8 mouse cellular contexts compared by ENCODE assay signal in genomic region chr8:90869071-90869919, GRCm38 (mm10). TPM values are rescaled to one million over a fixed set of nuclear protein-coding genes. Genes with fewer than 3 reads are reported as not detected.
DNase-seq lines count a peak whose midpoint lies in the region; ATAC-seq and TF ChIP-seq lines count a peak whose summit lies in the region.

No protein-coding gene starts in this region.

- TF ChIP-seq POLR2A in spleen, adult 2 months (IDR thresholded peaks at IDR 0.05; ENCODE audit: low read depth, low read length), result no peak

- TF ChIP-seq CTCF in spleen, adult 2 months (IDR thresholded peaks at IDR 0.05; ENCODE audit: extremely low read depth, insufficient read depth, insufficient read length, insufficient replicate concordance), result no peak

- no peak overlapping the region for H3K4me3 ChIP-seq in spleen, adult 2 months (ENCODE audit: extremely low read depth, insufficient read depth, insufficient read length)
- H3K4me3 ChIP-seq in forebrain, embryonic 11.5 days (ENCODE audit: low read depth, low read length), result no peak overlapping the region
- H3K4me3 ChIP-seq in heart, embryonic 16.5 days (ENCODE audit: low read length), result no peak overlapping the region
- H3K4me3 ChIP-seq in liver, embryonic 12.5 days, result no peak overlapping the region

- peak in 1 of 2 experiments; percentile 9 for DNase-seq in spleen, adult 2 months (ENCODE audit: low read depth in 1 of 2, low spot score in 2 of 2)
- DNase-seq in spleen, adult 12 weeks (ENCODE audit: low spot score), result no peak
- DNase-seq in forebrain, embryonic 11.5 days (ENCODE audit: low spot score), result no peak
- DNase-seq in kidney, postnatal 25 days, result peak; percentile 79 to 94
- DNase-seq in urinary bladder, adult 2 months (ENCODE audit: low spot score), result peak; percentile 58

- H3K4me1 ChIP-seq in spleen, adult 2 months (ENCODE audit: control insufficient read depth, insufficient read depth, insufficient read length), result peaks cover 2% of the 10 kb centered on the region; the same call in 1 of the 2 replicates
- H3K4me1 ChIP-seq in forebrain, embryonic 11.5 days (replicated peaks; ENCODE audit: control insufficient read depth, insufficient read depth, low read length), result peaks cover 23% of the 10 kb centered on the region
- H3K4me1 ChIP-seq in heart, embryonic 16.5 days (ENCODE audit: control insufficient read depth, insufficient read depth, low read length), result peaks cover 31% of the 10 kb centered on the region
- peaks cover 14% of the 10 kb centered on the region for H3K4me1 ChIP-seq in liver, embryonic 12.5 days

- peak; percentile 25; the same call in 1 of the 2 replicates for ATAC-seq in forebrain, embryonic 11.5 days (replicated peaks; ENCODE audit: low FRiP score)
- peak; percentile 86 for ATAC-seq in heart, embryonic 16.5 days (replicated peaks; ENCODE audit: extremely low read depth, insufficient read depth, low FRiP score)
- ATAC-seq in liver, embryonic 12.5 days, result peak; percentile 44; the same call in 1 of the 2 replicates
- ATAC-seq in monocyte, adult 5-6 weeks (replicated peaks; ENCODE audit: insufficient number of reproducible peaks, low FRiP score, low TSS enrichment, poor library complexity, severe bottlenecking), result peak; percentile 29; the same call in 1 of the 2 replicates

- H3K27ac ChIP-seq in spleen, adult 2 months (ENCODE audit: insufficient read depth, low read length), result peak overlapping the region; percentile 69
- peak overlapping the region; percentile 60; the same call in 1 of the 2 replicates for H3K27ac ChIP-seq in forebrain, embryonic 11.5 days (ENCODE audit: low read depth, low read length)
- H3K27ac ChIP-seq in heart, embryonic 16.5 days (ENCODE audit: low read length), result peak overlapping the region; percentile 81
- H3K27ac ChIP-seq in liver, embryonic 12.5 days, result no peak overlapping the region

- H3K36me3 ChIP-seq in spleen, adult 2 months (ENCODE audit: control insufficient read depth, insufficient read depth, low read length), result no peaks in the 10 kb centered on the region
- H3K36me3 ChIP-seq in forebrain, embryonic 11.5 days (ENCODE audit: control insufficient read depth, insufficient read depth, low read length), result no peaks in the 10 kb centered on the region
- no peaks in the 10 kb centered on the region for H3K36me3 ChIP-seq in heart, embryonic 16.5 days (ENCODE audit: control insufficient read depth, insufficient read depth)
- no peaks in the 10 kb centered on the region for H3K36me3 ChIP-seq in liver, embryonic 12.5 days

- H3K4me2 ChIP-seq in forebrain, embryonic 11.5 days (ENCODE audit: low read depth, low read length, severe bottlenecking), result peak overlapping the region; percentile 29; the same call in 1 of the 2 replicates
- peak overlapping the region; percentile 39 for H3K4me2 ChIP-seq in heart, embryonic 16.5 days (ENCODE audit: low read depth, low read length)
- peak overlapping the region; percentile 26; the same call in 1 of the 2 replicates for H3K4me2 ChIP-seq in liver, embryonic 12.5 days

- H3K9me3 ChIP-seq in forebrain, embryonic 11.5 days (ENCODE audit: control insufficient read depth, low read length), result no peaks in the 10 kb centered on the region
- H3K9me3 ChIP-seq in heart, embryonic 16.5 days (replicated peaks; ENCODE audit: control insufficient read depth, low read length), result no peaks in the 10 kb centered on the region
- H3K9me3 ChIP-seq in liver, embryonic 12.5 days (replicated peaks), result no peaks in the 10 kb centered on the region

- no peak overlapping the region for H3K9ac ChIP-seq in forebrain, embryonic 11.5 days (ENCODE audit: low read length)
- peak overlapping the region; percentile 13; the same call in 1 of the 2 replicates for H3K9ac ChIP-seq in heart, embryonic 16.5 days (ENCODE audit: low read length)
- H3K9ac ChIP-seq in liver, embryonic 12.5 days, result no peak overlapping the region

- WGBS in spleen, adult 2 months, result 23% methylated on average over 18 of the region's 18 CpGs
- 49% methylated on average over 18 of the region's 18 CpGs for WGBS in forebrain, embryonic 11.5 days
- WGBS in heart, embryonic 16.5 days, result 42% methylated on average over 18 of the region's 18 CpGs
- 17% methylated on average over 18 of the region's 18 CpGs for WGBS in liver, embryonic 12.5 days (ENCODE audit: insufficient replicate concordance)

- H3K27me3 ChIP-seq in spleen, adult 2 months (ENCODE audit: control insufficient read depth, insufficient read depth, low read length), result no peaks in the 10 kb centered on the region
- no peaks in the 10 kb centered on the region for H3K27me3 ChIP-seq in forebrain, embryonic 11.5 days (ENCODE audit: control insufficient read depth, insufficient read depth, low read length)
- H3K27me3 ChIP-seq in heart, embryonic 16.5 days (ENCODE audit: control insufficient read depth, insufficient read depth, low read length), result no peaks in the 10 kb centered on the region
- peaks cover 31% of the 10 kb centered on the region for H3K27me3 ChIP-seq in liver, embryonic 12.5 days (replicated peaks)

RNA-seq across cellular contexts. Expression of gene Chd9, which starts 41.1 kb away (rescaled TPM):
- polyA plus RNA-seq in spleen, adult 2 months (2012; rRNA removed), result 68.2 and 99.5 TPM in 2 replicates
- polyA plus RNA-seq in forebrain, embryonic 11.5 days (2014; fragmentation: Nextera tagmentation; extraction: Ambion mirVana), result 47.7 and 52.0 TPM in 2 replicates
- 56.4 and 60.6 TPM in 2 replicates for polyA plus RNA-seq in heart, embryonic 16.5 days (2015; fragmentation: Nextera tagmentation; extraction: Ambion mirVana)
- 15.2 and 15.7 TPM in 2 replicates for polyA plus RNA-seq in liver, embryonic 12.5 days (2016; fragmentation: Nextera tagmentation; extraction: Ambion mirVana)
- 73.0 to 131 TPM (median 84.8 TPM) in 3 replicates for total RNA-seq in monocyte, adult 5-6 weeks (2017)
- 125 and 145 TPM in 2 replicates for polyA plus RNA-seq in urinary bladder, adult 2 months (2012; rRNA removed)

RNA-seq across cellular contexts. Expression of gene Gm19935, which starts 52.1 kb away (rescaled TPM):
- not detected in 2 replicates for polyA plus RNA-seq in spleen, adult 2 months (2012; rRNA removed)
- polyA plus RNA-seq in forebrain, embryonic 11.5 days (2014; fragmentation: Nextera tagmentation; extraction: Ambion mirVana), result not detected in 2 replicates
- 0.15 and 0.24 TPM in 2 replicates for polyA plus RNA-seq in heart, embryonic 16.5 days (2015; fragmentation: Nextera tagmentation; extraction: Ambion mirVana)
- polyA plus RNA-seq in liver, embryonic 12.5 days (2016; fragmentation: Nextera tagmentation; extraction: Ambion mirVana), result not detected in 2 replicates
- total RNA-seq in monocyte, adult 5-6 weeks (2017), result not detected in 3 replicates
- polyA plus RNA-seq in urinary bladder, adult 2 months (2012; rRNA removed), result 0.16 and 0.34 TPM in 2 replicates

Comparison
In these comparisons a context has a peak if more than half of its experiments do, and no peak if none do; other contexts are left out.
1. DNase-seq: peak in kidney, postnatal 25 days (2 of 2) and urinary bladder, adult 2 months (single experiment); none in spleen, adult 12 weeks (single experiment) and forebrain, embryonic 11.5 days (single experiment).
2. ATAC-seq: peak in every context shown above with its lines; median percentile 86 in heart, embryonic 16.5 days; 44 in liver, embryonic 12.5 days; 29 in monocyte, adult 5-6 weeks; 25 in forebrain, embryonic 11.5 days.
3. Peak in every context shown above with its lines, with median percentiles within 50 percentile points of each other: H3K4me2 ChIP-seq.